Comparison of ENCODE assay signal across 8 mouse cellular contexts in genomic region chr14:55014991-55015766, GRCm38 (mm10). TPM values are rescaled to one million over a fixed set of nuclear protein-coding genes. Genes with fewer than 3 reads are reported as not detected.
A peak's percentile ranks its signal among the peaks of the same experiment; 100 is the strongest.
DNase-seq lines count a peak whose midpoint lies in the region; ATAC-seq lines count a peak whose summit lies in the region.

TSS of gene Ngdn (plus strand) at chr14:55015454.

- peaks cover 28% of the 10 kb centered on the region for H3K36me3 ChIP-seq in heart, embryonic 13.5 days
- peaks cover 35% of the 10 kb centered on the region for H3K36me3 ChIP-seq in liver, embryonic 12.5 days
- peaks cover 14% of the 10 kb centered on the region; the same call in 1 of the 2 replicates for H3K36me3 ChIP-seq in stomach, embryonic 15.5 days

- peak; percentile 97 for DNase-seq in CD4-positive, CD25-positive, alpha-beta regulatory T cell, adult 2 months (ENCODE audit: low read depth, low spot score)
- peak; percentile 99 for DNase-seq in fat pad, adult 2 months (ENCODE audit: extremely low read depth, low read depth, low spot score)
- DNase-seq in kidney, postnatal 10 days, result peak; percentile 99
- peak; percentile 97 for DNase-seq in natural killer cell, adult 2 months (ENCODE audit: low spot score in 2 of 2)

- no peaks in the 10 kb centered on the region for H3K4me1 ChIP-seq in brown adipose tissue, adult 24 weeks (ENCODE audit: control insufficient read depth, insufficient read depth, insufficient read length, low read length)
- peaks cover 13% of the 10 kb centered on the region for H3K4me1 ChIP-seq in heart, embryonic 13.5 days
- H3K4me1 ChIP-seq in liver, embryonic 12.5 days, result peaks cover 18% of the 10 kb centered on the region
- no peaks in the 10 kb centered on the region for H3K4me1 ChIP-seq in stomach, embryonic 15.5 days

- H3K27ac ChIP-seq in brown adipose tissue, adult 24 weeks (replicated peaks; ENCODE audit: low read depth, low read length), result peak within 1 kb of the TSS; percentile 90
- H3K27ac ChIP-seq in heart, embryonic 13.5 days (replicated peaks), result peak within 1 kb of the TSS; percentile 98
- H3K27ac ChIP-seq in liver, embryonic 12.5 days, result peak within 1 kb of the TSS; percentile 84
- peak within 1 kb of the TSS; percentile 93 for H3K27ac ChIP-seq in stomach, embryonic 15.5 days

- ATAC-seq in heart, embryonic 13.5 days (ENCODE audit: extremely low read depth, insufficient number of reproducible peaks, low FRiP score, low TSS enrichment), result peak; percentile 93
- ATAC-seq in liver, embryonic 12.5 days, result peak; percentile 93
- ATAC-seq in stomach, embryonic 15.5 days (ENCODE audit: insufficient read depth, low FRiP score, low read depth), result peak; percentile 96

- H3K27me3 ChIP-seq in heart, embryonic 13.5 days (replicated peaks), result no peaks in the 10 kb centered on the region
- H3K27me3 ChIP-seq in liver, embryonic 12.5 days (replicated peaks), result 0 out of 2 replicates have a peak, but pooled peaks cover 2% of the 10 kb centered on the region
- H3K27me3 ChIP-seq in stomach, embryonic 15.5 days (replicated peaks), result no peaks in the 10 kb centered on the region

- H3K4me3 ChIP-seq in brown adipose tissue, adult 24 weeks (ENCODE audit: insufficient read depth, low read depth, low read length), result peak within 1 kb of the TSS; percentile 80
- H3K4me3 ChIP-seq in heart, embryonic 13.5 days, result peak within 1 kb of the TSS; percentile 78
- H3K4me3 ChIP-seq in liver, embryonic 12.5 days, result peak within 1 kb of the TSS; percentile 73
- H3K4me3 ChIP-seq in stomach, embryonic 15.5 days (replicated peaks), result peak within 1 kb of the TSS; percentile 75

- peaks cover 4% of the 10 kb centered on the region; the same call in 1 of the 2 replicates for H3K9me3 ChIP-seq in heart, embryonic 13.5 days
- H3K9me3 ChIP-seq in liver, embryonic 12.5 days (replicated peaks), result no peaks in the 10 kb centered on the region
- no peaks in the 10 kb centered on the region for H3K9me3 ChIP-seq in stomach, embryonic 15.5 days

- H3K9ac ChIP-seq in heart, embryonic 13.5 days, result peak within 1 kb of the TSS; percentile 89
- peak within 1 kb of the TSS; percentile 80 for H3K9ac ChIP-seq in liver, embryonic 12.5 days
- peak within 1 kb of the TSS; percentile 81 for H3K9ac ChIP-seq in stomach, embryonic 15.5 days

- H3K4me2 ChIP-seq in heart, embryonic 13.5 days, result peak within 1 kb of the TSS; percentile 81
- peak within 1 kb of the TSS; percentile 79 for H3K4me2 ChIP-seq in liver, embryonic 12.5 days
- peak within 1 kb of the TSS; percentile 70 for H3K4me2 ChIP-seq in stomach, embryonic 15.5 days

- WGBS in heart, embryonic 13.5 days, result under 1% methylated on average over 36 of the region's 36 CpGs
- under 1% methylated on average over 36 of the region's 36 CpGs for WGBS in liver, embryonic 12.5 days (ENCODE audit: insufficient replicate concordance)
- WGBS in stomach, embryonic 15.5 days, result under 1% methylated on average over 36 of the region's 36 CpGs

RNA-seq across cellular contexts. Expression of gene Ngdn, which starts in this region (rescaled TPM):
- polyA plus RNA-seq in brown adipose tissue, adult 24 weeks (2012; ENCODE audit: insufficient read depth, insufficient read length, missing spikeins), result 22.0 and 27.3 TPM in 2 replicates
- 56.8 and 58.2 TPM in 2 replicates for polyA plus RNA-seq in heart, embryonic 13.5 days (2015; fragmentation: Nextera tagmentation; extraction: Ambion mirVana)
- polyA plus RNA-seq in liver, embryonic 12.5 days (2016; fragmentation: Nextera tagmentation; extraction: Ambion mirVana), result 55.6 and 57.5 TPM in 2 replicates
- polyA plus RNA-seq in stomach, embryonic 15.5 days (2015; fragmentation: Nextera tagmentation; extraction: Ambion mirVana), result 81.2 and 88.0 TPM in 2 replicates

Comparison
In these comparisons a context has a peak if more than half of its experiments do, and no peak if none do; other contexts are left out.
1. Peak in every context shown above with its lines: DNase-seq, ATAC-seq, H3K4me3 ChIP-seq and H3K27ac ChIP-seq.